In the genomic region with DNA sequence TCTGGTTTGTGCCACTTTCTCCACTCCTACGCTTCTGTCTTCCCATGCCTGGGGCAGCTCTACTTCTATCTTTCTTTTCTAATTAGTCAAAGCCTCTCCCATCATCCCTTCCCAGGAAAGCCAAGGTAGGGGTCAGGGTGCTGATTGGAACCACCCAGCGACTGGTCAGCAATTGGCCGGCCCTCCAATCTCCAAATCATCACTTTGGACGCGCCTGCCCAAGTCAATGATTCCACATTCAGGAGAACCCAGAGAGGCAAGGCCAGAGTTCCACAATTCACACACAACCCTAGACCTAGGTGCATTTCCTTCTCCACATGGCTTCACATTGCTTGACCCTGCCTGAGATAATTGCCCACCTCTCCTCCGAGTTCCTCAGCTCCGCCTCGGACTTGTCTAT, we compare ENCODE assay signal across 9 mouse cellular contexts. TPM values are rescaled to one million over a fixed set of nuclear protein-coding genes. Genes with fewer than 3 reads are reported as not detected.
DNase-seq lines count a peak whose midpoint lies in the region; ATAC-seq lines count a peak whose summit lies in the region.
"Had no signal": no experiment of that assay in that cellular context is flagged by ENCODE, and none has a peak within 500 bp of the region (broad histone marks: within the 10 kb centered on the region; RNA-seq: fewer than 3 reads in every experiment).

No protein-coding gene starts in this region.

- no peak for ATAC-seq in limb, embryonic 12.5 days (ENCODE audit: insufficient number of reproducible peaks, insufficient read depth, low FRiP score, low TSS enrichment, low read depth)
- ATAC-seq in stomach, embryonic 15.5 days (ENCODE audit: insufficient read depth, low FRiP score, low read depth), result no peak

- peak overlapping the region; percentile 69 for H3K4me3 ChIP-seq in limb, embryonic 12.5 days (replicated peaks)
- H3K4me3 ChIP-seq in stomach, embryonic 15.5 days (replicated peaks), result peak overlapping the region; percentile 65

- peak overlapping the region; percentile 84 for H3K9ac ChIP-seq in limb, embryonic 12.5 days (replicated peaks)
- peak overlapping the region; percentile 55; the same call in 1 of the 2 replicates for H3K9ac ChIP-seq in stomach, embryonic 15.5 days

- H3K9me3 ChIP-seq in limb, embryonic 12.5 days, result no peaks in the 10 kb centered on the region
- H3K9me3 ChIP-seq in stomach, embryonic 15.5 days, result no peaks in the 10 kb centered on the region

- intact Hi-C loops in gastrocnemius, postnatal 14 days (cut with DNase I; ENCODE audit: low total_unique reads), result loop anchor here (10.0 kb wide), 1 partner anchor 61 kb away; a partner anchor contains a TSS

- WGBS in limb, embryonic 12.5 days, result 16% methylated on average over 8 of the region's 8 CpGs
- WGBS in stomach, embryonic 15.5 days, result 32% methylated on average over 8 of the region's 8 CpGs

- peaks cover 29% of the 10 kb centered on the region for H3K4me1 ChIP-seq in limb, embryonic 12.5 days (replicated peaks)
- H3K4me1 ChIP-seq in stomach, embryonic 15.5 days, result peaks cover 18% of the 10 kb centered on the region

- DNase-seq in gastrocnemius, postnatal 14 days, result peak; percentile 19
- no peak for DNase-seq in gastrocnemius, adult 18-20 months (ENCODE audit: low spot score)
- peak; percentile 34 for DNase-seq in thymus, postnatal 14 days
- DNase-seq in thymus, postnatal 4 days, result no peak
- DNase-seq in adrenal gland, adult 2 months, result no peak
- DNase-seq in urinary bladder, postnatal 14 days (ENCODE audit: low spot score), result no peak

- H3K36me3 ChIP-seq in limb, embryonic 12.5 days, result no peaks in the 10 kb centered on the region
- no peaks in the 10 kb centered on the region for H3K36me3 ChIP-seq in stomach, embryonic 15.5 days

- peak overlapping the region; percentile 94 for H3K4me2 ChIP-seq in limb, embryonic 12.5 days
- peak overlapping the region; percentile 87 for H3K4me2 ChIP-seq in stomach, embryonic 15.5 days

- H3K27me3 ChIP-seq in limb, embryonic 12.5 days, result peaks cover 30% of the 10 kb centered on the region
- no peaks in the 10 kb centered on the region; the same call in 1 of the 2 replicates for H3K27me3 ChIP-seq in stomach, embryonic 15.5 days (replicated peaks)

- 0 out of 2 replicates have a peak overlapping the region, but pooled peaks have one; percentile 41 for H3K27ac ChIP-seq in limb, embryonic 12.5 days
- peak overlapping the region; percentile 79 for H3K27ac ChIP-seq in stomach, embryonic 15.5 days

RNA-seq across cellular contexts. Expression of a gene that starts 0.4 kb away (rescaled TPM):
- total RNA-seq in gastrocnemius, postnatal 14 days (2021), result 10 to 100 TPM in 1 of 2 experiments, 1 to 10 TPM in 1; 8.3 to 10.8 TPM
- total RNA-seq in gastrocnemius, adult 18-20 months (2021), result 1 to 10 TPM; 7.8 to 8.5 TPM
- polyA plus RNA-seq in limb, embryonic 12.5 days (2016; fragmentation: Nextera tagmentation; extraction: Ambion mirVana), result 8.4 and 8.9 TPM in 2 replicates
- 15.9 and 18.0 TPM in 2 replicates for polyA plus RNA-seq in stomach, embryonic 15.5 days (2015; fragmentation: Nextera tagmentation; extraction: Ambion mirVana)
- 10 to 100 TPM; 11.4 to 26.1 TPM for total RNA-seq in adrenal gland, adult 2 months (2021)
- 10.5 and 11.0 TPM in 2 replicates for polyA plus RNA-seq in adrenal gland, adult 2 months (2012; rRNA removed)

RNA-seq across cellular contexts. Expression of a gene that starts 3.5 kb away (rescaled TPM):
- 10 to 100 TPM; 10.9 to 14.3 TPM for total RNA-seq in gastrocnemius, postnatal 14 days (2021)
- 10 to 100 TPM; 12.0 to 12.4 TPM for total RNA-seq in gastrocnemius, adult 18-20 months (2021)
- 54.2 and 55.2 TPM in 2 replicates for polyA plus RNA-seq in limb, embryonic 12.5 days (2016; fragmentation: Nextera tagmentation; extraction: Ambion mirVana)
- 36.1 TPM in 2 replicates for polyA plus RNA-seq in stomach, embryonic 15.5 days (2015; fragmentation: Nextera tagmentation; extraction: Ambion mirVana)
- total RNA-seq in adrenal gland, adult 2 months (2021), result 10 to 100 TPM; 22.9 to 26.5 TPM
- polyA plus RNA-seq in adrenal gland, adult 2 months (2012; rRNA removed), result 11.5 and 15.5 TPM in 2 replicates

RNA-seq across cellular contexts. Expression of a gene that starts 39.4 kb away (rescaled TPM):
- total RNA-seq in gastrocnemius, postnatal 14 days (2021), result 1 to 10 TPM; 7.5 to 8.5 TPM
- total RNA-seq in gastrocnemius, adult 18-20 months (2021), result 1 to 10 TPM; 2.3 to 2.7 TPM
- polyA plus RNA-seq in limb, embryonic 12.5 days (2016; fragmentation: Nextera tagmentation; extraction: Ambion mirVana), result 147 and 161 TPM in 2 replicates
- polyA plus RNA-seq in stomach, embryonic 15.5 days (2015; fragmentation: Nextera tagmentation; extraction: Ambion mirVana), result 79.8 and 89.1 TPM in 2 replicates
- 10 to 100 TPM; 12.6 to 16.2 TPM for total RNA-seq in adrenal gland, adult 2 months (2021)
- 10.5 and 10.7 TPM in 2 replicates for polyA plus RNA-seq in adrenal gland, adult 2 months (2012; rRNA removed)

RNA-seq across cellular contexts. Expression of a gene that starts 40.2 kb away (rescaled TPM):
- 1 to 10 TPM in 1 of 2 experiments, under 1 TPM in 1; 0.71 to 1.2 TPM for total RNA-seq in gastrocnemius, postnatal 14 days (2021)
- total RNA-seq in gastrocnemius, adult 18-20 months (2021), result not detected
- polyA plus RNA-seq in limb, embryonic 12.5 days (2016; fragmentation: Nextera tagmentation; extraction: Ambion mirVana), result 0.71 and 1.2 TPM in 2 replicates
- polyA plus RNA-seq in stomach, embryonic 15.5 days (2015; fragmentation: Nextera tagmentation; extraction: Ambion mirVana), result 1.3 and 1.9 TPM in 2 replicates
- 1 to 10 TPM in 1 of 2 experiments, under 1 TPM in 1; 0.86 to 1.0 TPM for total RNA-seq in adrenal gland, adult 2 months (2021)
- polyA plus RNA-seq in adrenal gland, adult 2 months (2012; rRNA removed), result 0.30 and 0.76 TPM in 2 replicates

RNA-seq across cellular contexts. Expression of a gene that starts 46.5 kb away (rescaled TPM):
- 1 to 10 TPM; 3.2 TPM for total RNA-seq in gastrocnemius, postnatal 14 days (2021)
- total RNA-seq in gastrocnemius, adult 18-20 months (2021), result 1 to 10 TPM; 1.1 to 1.9 TPM
- polyA plus RNA-seq in limb, embryonic 12.5 days (2016; fragmentation: Nextera tagmentation; extraction: Ambion mirVana), result 0.36 and 0.50 TPM in 2 replicates
- 1.2 and 2.0 TPM in 2 replicates for polyA plus RNA-seq in stomach, embryonic 15.5 days (2015; fragmentation: Nextera tagmentation; extraction: Ambion mirVana)
- total RNA-seq in adrenal gland, adult 2 months (2021), result 10 to 100 TPM; 35.8 to 64.4 TPM
- 16.0 and 16.8 TPM in 2 replicates for polyA plus RNA-seq in adrenal gland, adult 2 months (2012; rRNA removed)
- total RNA-seq: hematopoietic stem cell, adult 5-6 weeks had no signal

Comparison
In these comparisons a context has a peak if more than half of its experiments do, and no peak if none do; other contexts are left out.
1. DNase-seq: peak in gastrocnemius, postnatal 14 days (single experiment) and thymus, postnatal 14 days (single experiment); none in gastrocnemius, adult 18-20 months (single experiment), thymus, postnatal 4 days (single experiment), adrenal gland, adult 2 months (single experiment) and urinary bladder, postnatal 14 days (single experiment).